Mouse (Mus musculus): ENCODE results near the gene Xpa. TPM values are rescaled to one million over a fixed set of nuclear protein-coding genes. Genes with fewer than 3 reads are reported as not detected.
A peak's percentile ranks its signal among the peaks of the same experiment; 100 is the strongest.
"Not testable (repeated sequence)": the region's sequence is repeated elsewhere in the genome, so short reads cannot be mapped to it uniquely, and the experiment has no call there.

Xpa gene
- polyA plus RNA-seq (2015; fragmentation: Nextera tagmentation; extraction: Ambion mirVana), result 18.3 and 18.4 TPM in 2 replicates

DNA sequence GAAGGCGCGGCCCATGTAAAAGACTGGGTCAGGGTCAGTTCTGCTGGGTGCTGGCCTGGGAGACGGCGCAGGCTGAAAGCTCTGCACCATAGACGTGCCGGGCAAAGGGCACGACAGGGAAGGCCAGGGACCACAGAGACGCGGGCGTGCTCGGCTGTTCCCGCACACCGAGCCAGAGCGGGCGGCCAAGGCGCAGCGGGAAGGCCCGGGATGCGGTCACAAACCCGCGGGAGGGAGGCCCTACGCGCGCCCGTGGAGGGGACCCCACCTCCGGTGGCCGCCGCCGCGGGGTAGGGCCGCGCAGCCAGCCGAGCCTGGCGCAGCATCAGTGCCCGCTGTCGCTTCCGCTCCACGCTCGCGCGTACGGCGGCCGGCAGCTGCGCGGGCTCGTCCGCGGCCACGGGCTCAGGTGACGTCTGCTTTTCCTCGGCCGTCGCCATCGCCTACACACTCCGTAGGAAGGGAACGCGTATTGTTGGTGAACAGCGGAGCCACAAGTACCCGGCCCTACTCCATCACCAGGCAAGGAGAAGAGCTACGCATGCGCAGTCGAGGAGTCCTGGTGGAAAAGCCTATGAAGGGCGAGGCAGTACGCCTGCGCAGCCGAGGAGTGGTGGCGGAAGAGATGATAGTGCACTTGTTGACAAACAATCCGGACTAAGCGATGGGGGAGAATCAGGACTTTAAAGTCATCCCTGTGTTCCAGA, at the start of gene Xpa:
TSS of gene Xpa (minus strand) at position 531 of the 707 bp plus-strand sequence.
- ATAC-seq, result peak; percentile 97
- H3K4me2 ChIP-seq (replicated peaks), result peak within 1 kb of the TSS; percentile 56
- WGBS, result under 1% methylated on average over 70 of the region's 70 CpGs
- H3K4me3 ChIP-seq (replicated peaks), result peak within 1 kb of the TSS; percentile 73
- no peaks in the 10 kb centered on the region for H3K36me3 ChIP-seq
- H3K9ac ChIP-seq, result peak within 1 kb of the TSS; percentile 79
- H3K9me3 ChIP-seq, result no peaks in the 10 kb centered on the region
- peak within 1 kb of the TSS; percentile 69 for H3K27ac ChIP-seq
- H3K4me1 ChIP-seq (replicated peaks), result peaks cover 8% of the 10 kb centered on the region
- no peaks in the 10 kb centered on the region for H3K27me3 ChIP-seq (replicated peaks)

DNA sequence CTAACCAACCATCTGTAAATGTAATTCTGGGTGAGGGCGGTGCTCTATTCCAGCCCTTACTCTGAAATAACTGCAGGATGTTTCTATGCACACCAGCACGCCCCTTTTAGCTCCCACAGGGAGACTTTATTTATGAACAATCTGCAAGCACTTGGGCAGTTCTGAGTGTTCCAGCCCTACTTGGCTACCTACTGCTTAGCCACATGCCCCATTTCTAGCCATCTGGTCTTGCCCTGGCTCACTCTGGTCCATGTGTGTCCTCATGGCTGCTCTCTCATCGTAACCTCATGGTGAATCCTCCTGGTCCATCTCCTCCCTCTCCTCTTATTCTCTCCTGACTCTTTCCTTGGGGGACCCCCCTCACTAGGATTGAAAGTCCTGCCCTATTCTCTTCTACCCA, 39.8 kb upstream of the Xpa start:
- no peak overlapping the region for H3K4me3 ChIP-seq (replicated peaks)
- 88% methylated on average over 3 of the region's 3 CpGs for WGBS

DNA sequence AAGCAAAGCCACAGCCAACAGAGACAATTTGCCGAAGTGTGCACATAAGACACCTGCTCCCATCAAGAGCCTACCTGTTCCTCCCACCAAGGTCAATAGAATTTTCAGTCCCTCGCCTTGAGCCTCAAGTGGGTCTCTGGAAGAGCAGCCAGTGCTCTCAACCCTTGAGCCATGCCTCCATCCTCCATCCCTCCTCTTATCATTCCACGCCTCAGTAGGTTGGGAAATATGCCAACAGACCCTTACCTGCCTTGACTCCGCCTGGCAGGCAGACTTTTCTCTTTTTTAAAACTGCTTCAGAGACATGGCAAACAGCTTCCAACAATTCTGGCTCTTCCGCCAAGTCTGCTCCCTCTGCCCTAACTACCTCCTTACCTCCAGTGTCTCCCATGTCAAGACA, 38.6 kb upstream of the Xpa start:
- no peaks in the 10 kb centered on the region for H3K36me3 ChIP-seq
- H3K4me1 ChIP-seq (replicated peaks), result no peaks in the 10 kb centered on the region
- H3K4me3 ChIP-seq (replicated peaks), result no peak overlapping the region
- H3K27ac ChIP-seq, result no peak overlapping the region
- H3K4me2 ChIP-seq (replicated peaks), result no peak overlapping the region
- no peaks in the 10 kb centered on the region for H3K9me3 ChIP-seq
- no peak for ATAC-seq
- no peak overlapping the region for H3K9ac ChIP-seq
- WGBS, result 90% methylated on average over 5 of the region's 5 CpGs
- H3K27me3 ChIP-seq (replicated peaks), result no peaks in the 10 kb centered on the region

More for the DNA sequence above, 39.8 kb upstream of the Xpa start:
- Histone ChIP-seq H3K27me3 (replicated peaks) (no peaks in the 10 kb centered on the region), H3K9ac (no peak overlapping the region), H3K4me2 (replicated peaks) (no peak overlapping the region), H3K27ac (no peak overlapping the region), H3K36me3 (no peaks in the 10 kb centered on the region), H3K4me1 (replicated peaks) (no peaks in the 10 kb centered on the region), H3K9me3 (no peaks in the 10 kb centered on the region)
- no peak for ATAC-seq

DNA sequence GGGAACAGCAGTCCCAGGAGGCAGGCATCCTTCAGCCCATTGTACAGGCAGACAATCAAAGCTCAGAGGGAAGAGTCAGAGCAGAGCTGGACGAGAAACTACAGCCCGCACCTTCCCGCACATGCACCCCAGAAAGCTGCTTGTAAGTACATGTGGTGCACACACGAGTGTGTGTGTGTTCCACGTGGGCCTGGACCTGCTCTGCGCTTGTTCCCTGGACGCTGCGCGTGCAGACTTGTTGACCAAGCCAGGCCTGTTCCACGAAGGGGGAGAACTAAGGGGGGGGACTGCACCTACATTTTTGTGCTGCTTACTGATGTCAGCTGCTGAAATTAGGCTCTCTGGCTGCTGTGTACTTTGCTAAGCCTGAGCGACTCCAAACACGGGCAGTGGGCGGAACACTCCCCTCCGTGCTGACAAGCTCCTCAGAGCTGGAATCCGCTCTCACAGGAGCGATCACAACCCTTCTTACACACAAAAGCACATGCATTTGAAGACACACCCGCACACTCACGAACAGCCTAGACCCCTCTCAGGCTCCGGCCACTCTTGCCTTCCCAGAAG, 30.9 kb upstream of the Xpa start:
- H3K27me3 ChIP-seq (replicated peaks), result no peaks in the 10 kb centered on the region
- no peaks in the 10 kb centered on the region for H3K9me3 ChIP-seq
- no peak for ATAC-seq
- no peak overlapping the region for H3K4me2 ChIP-seq (replicated peaks)
- no peaks in the 10 kb centered on the region for H3K36me3 ChIP-seq
- H3K9ac ChIP-seq, result no peak overlapping the region
- H3K4me3 ChIP-seq (replicated peaks), result no peak overlapping the region
- 59% methylated on average over 19 of the region's 19 CpGs for WGBS
- H3K27ac ChIP-seq, result no peak overlapping the region
- H3K4me1 ChIP-seq (replicated peaks), result no peaks in the 10 kb centered on the region

DNA sequence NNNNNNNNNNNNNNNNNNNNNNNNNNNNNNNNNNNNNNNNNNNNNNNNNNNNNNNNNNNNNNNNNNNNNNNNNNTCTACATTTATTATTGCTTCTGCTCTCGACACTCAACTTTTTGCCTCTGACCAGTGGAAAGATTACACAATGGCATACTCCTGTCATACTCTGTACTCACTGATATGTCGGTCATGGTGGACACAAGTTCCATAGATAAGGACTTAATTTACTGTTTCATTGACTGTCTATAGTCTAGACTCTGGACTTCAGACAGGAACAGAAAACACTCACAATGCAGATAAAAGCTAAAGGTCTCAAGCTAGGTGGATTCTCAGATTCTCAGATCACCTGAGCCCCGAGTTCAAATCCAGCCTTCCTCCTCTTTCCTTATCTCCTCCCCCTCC, 25.0 kb upstream of the Xpa start:
- no peaks in the 10 kb centered on the region for H3K9me3 ChIP-seq
- H3K4me1 ChIP-seq (replicated peaks), result peaks cover 3% of the 10 kb centered on the region
- no peaks in the 10 kb centered on the region for H3K36me3 ChIP-seq
- no peak overlapping the region for H3K9ac ChIP-seq
- no peak overlapping the region for H3K27ac ChIP-seq
- H3K4me3 ChIP-seq (replicated peaks), result no peak overlapping the region
- H3K27me3 ChIP-seq (replicated peaks), result no peaks in the 10 kb centered on the region
- ATAC-seq, result 0 out of 2 replicates have a peak, but pooled peaks have one; percentile 48
- WGBS, result 83% methylated on average over 3 of the region's 3 CpGs
- H3K4me2 ChIP-seq (replicated peaks), result no peak overlapping the region

DNA sequence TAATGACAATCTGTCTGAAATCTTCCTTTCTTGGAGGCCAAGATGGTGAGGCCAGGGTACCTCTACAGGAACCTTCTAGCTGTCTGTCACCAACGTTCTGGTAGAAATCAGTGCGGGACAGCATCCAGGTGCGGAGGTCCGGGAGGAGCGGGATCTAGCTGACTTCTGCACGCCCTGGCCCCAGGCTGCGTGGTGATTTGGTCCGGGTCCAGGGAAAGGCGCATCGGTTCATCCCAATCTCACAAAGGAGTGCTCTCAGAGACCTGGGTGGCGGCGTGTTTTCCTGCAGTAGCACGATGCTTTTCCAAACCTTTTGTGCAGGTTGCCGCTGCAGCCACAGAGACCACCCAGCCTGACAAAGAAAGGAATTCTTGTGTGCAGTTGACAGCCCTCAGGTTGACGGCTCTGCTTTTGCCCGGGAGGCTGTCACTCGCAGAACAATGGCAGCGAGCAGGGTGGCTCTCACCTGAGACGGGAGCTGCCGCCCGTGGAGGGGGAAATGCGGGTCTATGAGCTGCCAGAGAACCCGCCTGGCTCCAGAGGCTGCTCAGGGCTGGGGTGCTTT, 6.5 kb upstream of the Xpa start:
- H3K4me2 ChIP-seq (replicated peaks), result peak overlapping the region; percentile 62
- WGBS, result 12% methylated on average over 23 of the region's 23 CpGs
- peak overlapping the region; percentile 24; the same call in 1 of the 2 replicates for H3K4me3 ChIP-seq (replicated peaks)
- H3K27me3 ChIP-seq (replicated peaks), result peaks cover 5% of the 10 kb centered on the region; the same call in 1 of the 2 replicates
- peaks cover 7% of the 10 kb centered on the region for H3K4me1 ChIP-seq (replicated peaks)
- no peak overlapping the region for H3K27ac ChIP-seq
- H3K36me3 ChIP-seq, result no peaks in the 10 kb centered on the region
- peak; percentile 43; the same call in 1 of the 2 replicates for ATAC-seq
- no peaks in the 10 kb centered on the region for H3K9me3 ChIP-seq
- H3K9ac ChIP-seq, result peak overlapping the region; percentile 20; the same call in 1 of the 2 replicates

DNA sequence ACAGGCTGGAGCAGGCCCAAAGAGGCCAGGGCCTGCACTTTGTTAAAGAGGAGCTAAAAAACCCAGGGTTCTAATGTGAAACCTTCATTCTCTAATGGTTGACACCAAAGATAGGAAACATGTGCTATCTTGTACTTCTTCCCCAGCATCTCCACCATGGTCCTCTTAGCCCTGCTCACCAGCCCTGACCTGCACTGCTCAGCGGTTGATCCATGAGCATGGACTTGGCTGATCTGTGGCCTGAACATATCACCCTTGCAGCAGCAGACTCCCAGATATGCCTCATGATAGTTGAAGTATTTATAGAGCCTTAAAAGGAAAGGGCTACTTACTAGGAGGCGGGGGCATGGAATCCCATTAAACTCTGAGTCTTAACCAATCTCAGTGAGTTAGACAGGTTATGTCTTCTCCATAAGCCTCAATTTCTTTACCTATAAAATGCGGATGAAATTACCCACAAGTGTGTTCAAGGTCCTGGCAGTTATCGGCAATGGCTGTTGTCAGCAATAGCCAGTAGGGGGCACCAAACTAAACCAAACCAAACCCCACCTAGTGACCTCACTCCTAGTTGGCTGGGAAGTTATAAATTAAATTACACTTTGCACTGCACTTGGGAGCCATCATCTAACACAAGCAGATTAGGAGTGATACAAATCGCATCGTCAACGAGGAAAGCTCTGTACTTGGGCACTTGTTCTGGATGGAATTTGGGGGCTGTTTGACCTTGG, 5.9 kb upstream of the Xpa start:
- peaks cover 7% of the 10 kb centered on the region for H3K4me1 ChIP-seq (replicated peaks)
- peak overlapping the region; percentile 20; the same call in 1 of the 2 replicates for H3K9ac ChIP-seq
- peak; percentile 82 for ATAC-seq
- no peaks in the 10 kb centered on the region for H3K9me3 ChIP-seq
- H3K27ac ChIP-seq, result no peak overlapping the region
- H3K27me3 ChIP-seq (replicated peaks), result peaks cover 5% of the 10 kb centered on the region; the same call in 1 of the 2 replicates
- WGBS, result 9% methylated on average over 7 of the region's 7 CpGs
- peak overlapping the region; percentile 24; the same call in 1 of the 2 replicates for H3K4me3 ChIP-seq (replicated peaks)
- H3K4me2 ChIP-seq (replicated peaks), result peak overlapping the region; percentile 62
- H3K36me3 ChIP-seq, result no peaks in the 10 kb centered on the region

DNA sequence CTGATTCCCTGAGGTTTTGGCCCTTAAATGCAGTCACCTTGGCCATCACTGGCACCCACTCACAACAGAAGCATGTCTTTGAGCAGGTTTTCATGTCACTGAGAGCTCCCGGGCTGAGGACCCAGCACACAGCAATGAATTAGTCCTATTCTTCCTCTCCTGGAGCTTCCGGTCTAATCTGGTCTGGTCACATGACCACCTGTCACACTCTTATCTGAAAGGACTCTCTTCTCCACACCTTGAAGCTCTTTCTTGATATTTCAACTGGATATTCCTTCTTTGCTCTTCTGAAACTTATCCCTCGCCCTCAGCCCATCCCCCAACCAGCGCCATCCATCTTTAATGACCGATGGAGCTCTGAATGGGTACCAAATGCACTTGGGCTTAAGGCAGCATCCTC, 2.0 kb upstream of the Xpa start:
- Histone ChIP-seq H3K4me3 (replicated peaks) (no peak overlapping the region), H3K27me3 (replicated peaks) (peaks cover 5% of the 10 kb centered on the region; the same call in 1 of the 2 replicates), H3K9ac (no peak overlapping the region), H3K27ac (no peak overlapping the region), H3K4me1 (replicated peaks) (peaks cover 16% of the 10 kb centered on the region), H3K4me2 (replicated peaks) (no peak overlapping the region), H3K36me3 (no peaks in the 10 kb centered on the region), H3K9me3 (no peaks in the 10 kb centered on the region)
- WGBS, result 71% methylated on average over 5 of the region's 5 CpGs
- ATAC-seq, result no peak

DNA sequence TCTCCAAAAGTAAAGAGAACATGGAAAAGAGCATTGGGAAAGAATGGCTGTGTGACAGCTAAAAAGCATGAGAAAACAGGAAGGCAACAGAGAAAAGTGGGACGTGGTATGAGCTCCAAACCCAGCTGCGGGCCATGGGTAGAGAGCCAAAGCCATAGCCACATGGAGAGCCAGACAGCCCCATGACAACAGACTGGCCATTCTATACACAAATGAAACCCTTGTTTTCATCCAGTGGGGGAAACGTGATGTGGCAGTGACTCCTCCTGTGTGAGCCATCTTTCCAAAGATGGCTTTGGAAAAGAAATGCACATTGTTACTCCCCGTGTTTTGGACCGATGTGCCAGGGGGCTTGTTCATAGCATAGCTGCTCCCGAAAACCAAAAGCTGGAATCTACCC, 402 bp upstream of the Xpa start:
- ATAC-seq, result peak; percentile 16
- Histone ChIP-seq H3K9ac (no peak overlapping the region; the same call in 1 of the 2 replicates), H3K4me2 (replicated peaks) (peak overlapping the region; percentile 56), H3K4me1 (replicated peaks) (peaks cover 8% of the 10 kb centered on the region), H3K27me3 (replicated peaks) (no peaks in the 10 kb centered on the region), H3K9me3 (no peaks in the 10 kb centered on the region), H3K4me3 (replicated peaks) (peak overlapping the region; percentile 73), H3K36me3 (no peaks in the 10 kb centered on the region), H3K27ac (no peak overlapping the region)
- WGBS, result 46% methylated on average over 6 of the region's 6 CpGs

DNA sequence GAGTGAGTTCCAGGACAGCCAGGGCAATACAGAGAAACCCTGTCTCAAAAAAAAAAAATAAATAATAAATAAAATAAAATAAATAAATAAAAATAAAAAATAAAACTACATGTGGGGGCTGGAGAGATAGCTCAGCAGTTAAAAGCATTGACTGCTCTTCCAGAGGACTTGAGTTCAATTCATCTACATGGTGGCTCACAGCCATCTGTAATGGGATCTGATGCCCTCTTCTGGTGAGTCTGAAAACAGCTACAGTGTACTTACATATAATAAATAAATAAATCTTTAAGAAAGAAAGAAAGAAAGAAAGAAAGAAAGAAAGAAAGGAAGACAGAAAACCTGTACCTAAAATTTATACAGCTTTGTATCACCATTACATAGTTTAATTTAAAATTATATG, 4.1 kb downstream of the Xpa start:
- not testable (repeated sequence) for H3K4me3 ChIP-seq (replicated peaks); H3K4me2 ChIP-seq (replicated peaks); ATAC-seq

DNA sequence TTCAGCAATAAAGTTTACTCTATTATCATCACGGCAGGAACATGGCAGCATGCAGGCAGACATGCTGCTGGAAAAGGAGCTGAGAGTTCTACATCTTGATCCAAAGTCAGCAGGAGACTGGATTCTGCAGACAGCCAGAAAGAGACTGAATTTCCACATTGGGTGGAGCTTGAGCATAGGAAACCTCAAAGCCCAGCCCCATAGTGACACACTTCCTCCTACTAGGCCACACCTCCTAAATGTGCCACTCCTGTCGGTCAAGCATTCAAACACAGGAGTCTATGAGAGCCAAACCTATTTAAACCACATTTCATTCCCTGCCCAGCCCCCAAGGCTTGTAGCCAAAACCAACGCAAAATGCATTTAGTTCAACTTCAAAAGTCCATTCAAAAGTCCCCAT, 9.6 kb downstream of the Xpa start:
- Histone ChIP-seq H3K36me3 (peaks cover 31% of the 10 kb centered on the region), H3K4me2 (replicated peaks) (no peak overlapping the region), H3K27me3 (replicated peaks) (no peaks in the 10 kb centered on the region), H3K9ac (no peak overlapping the region), H3K4me3 (replicated peaks) (no peak overlapping the region), H3K27ac (no peak overlapping the region), H3K4me1 (replicated peaks) (no peaks in the 10 kb centered on the region), H3K9me3 (no peaks in the 10 kb centered on the region)
- 79% methylated on average over 3 of the region's 3 CpGs for WGBS
- no peak for ATAC-seq

More for the DNA sequence above, 4.1 kb downstream of the Xpa start:
- not testable (repeated sequence) for H3K9me3 ChIP-seq; H3K4me1 ChIP-seq (replicated peaks); H3K9ac ChIP-seq; H3K27me3 ChIP-seq (replicated peaks); H3K27ac ChIP-seq
- peaks cover 12% of the 10 kb centered on the region; the same call in 1 of the 2 replicates for H3K36me3 ChIP-seq

DNA sequence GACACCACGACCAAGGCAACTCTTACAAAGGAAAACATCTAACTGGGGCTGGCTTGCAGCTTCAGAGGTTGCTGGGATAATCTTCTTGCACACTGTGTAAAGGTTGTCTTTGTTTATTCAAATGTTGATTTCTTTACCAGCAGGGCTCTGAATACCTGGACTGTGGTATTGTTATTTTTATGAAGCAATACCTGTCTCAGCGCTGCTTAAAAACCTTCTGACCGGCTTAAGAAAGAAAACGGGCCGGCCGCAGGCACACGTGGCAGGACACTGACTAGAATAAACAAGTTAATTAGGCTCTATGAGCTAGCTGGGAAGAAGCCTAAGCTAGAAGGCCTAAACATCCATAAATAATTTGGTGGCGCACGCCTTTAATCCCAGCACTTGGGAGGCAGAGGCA, 10.2 kb downstream of the Xpa start:
- Histone ChIP-seq H3K9me3 (no peaks in the 10 kb centered on the region), H3K4me1 (replicated peaks) (no peaks in the 10 kb centered on the region), H3K27ac (no peak overlapping the region), H3K27me3 (replicated peaks) (no peaks in the 10 kb centered on the region), H3K4me3 (replicated peaks) (no peak overlapping the region), H3K9ac (no peak overlapping the region), H3K4me2 (replicated peaks) (no peak overlapping the region), H3K36me3 (peaks cover 31% of the 10 kb centered on the region)
- WGBS, result 71% methylated on average over 9 of the region's 9 CpGs
- no peak for ATAC-seq
